Mouse (Mus musculus): ENCODE measurements around the gene Jakmip3. TPM values are rescaled to one million over a fixed set of nuclear protein-coding genes. Genes with fewer than 3 reads are reported as not detected.

The Jakmip3 gene
- total and polyA plus RNA-seq, 3 experiments = 5.2 to 7.3 (median 6.9) TPM

DNA sequence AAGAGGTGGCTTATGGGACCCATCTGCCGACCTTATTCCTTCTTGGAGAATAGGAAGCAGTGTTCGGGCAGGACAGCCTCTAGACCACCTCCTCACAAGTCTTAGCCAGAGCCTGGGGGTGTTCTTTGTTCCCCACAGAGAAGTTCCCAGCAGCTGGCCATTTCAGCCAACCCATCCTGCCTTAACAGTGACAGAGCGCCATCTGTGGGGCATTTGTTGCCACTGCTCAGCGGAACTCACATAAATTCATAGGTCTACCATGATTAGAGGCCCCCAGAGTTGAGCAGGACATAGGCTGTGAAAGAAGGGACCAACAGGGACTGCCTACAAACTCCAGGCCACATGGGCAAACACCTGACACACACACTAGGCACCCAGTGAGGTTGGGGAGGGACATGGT, 122.9 kb downstream of the Jakmip3 start:
- DNase-seq = no peak

DNA sequence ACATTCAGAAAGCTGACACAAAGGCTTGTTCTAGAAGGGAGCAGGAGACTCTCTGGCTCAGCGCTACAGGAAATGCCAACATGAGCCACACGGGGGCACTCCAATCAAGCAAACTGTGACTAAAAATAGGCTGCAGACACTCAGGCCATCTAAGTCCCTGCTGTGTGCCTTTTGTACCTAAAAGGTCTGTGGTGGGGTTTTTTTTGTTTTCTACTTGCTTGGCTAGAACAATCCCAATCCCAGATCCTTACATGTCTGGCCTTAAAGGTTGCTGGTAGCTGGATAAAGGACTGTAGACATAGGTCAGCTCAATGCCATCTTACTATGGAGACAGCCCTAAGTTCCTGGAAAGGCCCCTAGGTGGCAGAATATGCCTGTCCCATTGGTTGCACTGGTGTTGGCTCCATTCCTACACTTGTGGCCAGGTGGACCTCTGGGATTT, 127.7 kb downstream of the Jakmip3 start:
- DNase-seq = peak; percentile 61

DNA sequence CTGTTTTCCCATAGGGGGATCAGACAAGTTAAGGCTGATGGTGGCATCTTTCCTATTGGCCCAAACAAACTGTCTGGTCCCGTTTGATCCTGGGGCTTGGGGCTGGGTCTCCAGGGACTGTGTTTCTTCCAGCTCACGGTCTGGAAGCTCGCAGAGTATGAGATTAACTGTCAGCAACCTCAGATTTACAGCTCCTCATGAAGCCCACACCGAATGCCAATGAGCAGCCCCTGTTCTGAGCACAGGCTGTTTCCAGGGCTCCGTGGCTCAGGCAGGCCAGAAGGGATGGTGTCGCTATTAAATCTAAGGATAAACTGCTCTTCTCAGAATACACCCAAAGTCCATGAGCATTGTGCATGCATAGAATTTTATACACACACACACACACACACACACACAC, 133.7 kb downstream of the Jakmip3 start:
- DNase-seq = no peak

DNA sequence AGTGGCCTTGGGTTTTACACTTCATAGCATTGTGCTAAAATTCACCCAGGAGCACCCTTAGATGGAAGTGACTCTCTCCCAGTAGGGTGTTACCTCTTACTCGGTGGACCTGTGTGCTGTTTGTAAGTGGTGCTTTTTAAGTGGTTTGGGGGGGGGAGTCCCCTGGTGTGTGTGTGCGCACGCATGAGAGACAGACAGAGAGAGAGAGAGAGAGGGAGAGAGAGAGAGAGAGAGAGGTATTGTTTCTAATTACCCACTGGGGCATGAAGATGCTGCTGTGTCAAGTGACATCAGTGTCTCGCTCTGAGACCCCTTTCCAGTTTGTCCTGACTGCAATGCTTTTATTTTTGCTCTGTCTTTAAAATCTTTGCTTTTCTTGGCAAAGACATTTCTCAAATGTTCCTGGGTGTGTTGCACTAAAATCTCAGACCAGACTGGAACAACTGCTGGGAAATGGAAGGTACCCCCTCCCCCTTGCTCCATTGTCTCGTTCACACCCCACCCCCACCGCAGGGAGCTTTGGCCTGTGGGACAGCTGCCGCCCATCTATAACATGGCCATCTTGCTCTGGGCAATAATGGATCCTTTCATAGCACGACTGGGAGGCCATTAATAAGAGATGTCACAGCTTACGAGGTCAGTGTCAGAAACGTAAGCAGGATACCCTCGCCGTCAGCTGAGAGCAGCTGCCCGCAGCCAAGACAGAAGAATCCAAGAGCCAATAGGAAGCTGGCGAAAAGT, 134.7 kb downstream of the Jakmip3 start:
- DNase-seq = no peak

DNA sequence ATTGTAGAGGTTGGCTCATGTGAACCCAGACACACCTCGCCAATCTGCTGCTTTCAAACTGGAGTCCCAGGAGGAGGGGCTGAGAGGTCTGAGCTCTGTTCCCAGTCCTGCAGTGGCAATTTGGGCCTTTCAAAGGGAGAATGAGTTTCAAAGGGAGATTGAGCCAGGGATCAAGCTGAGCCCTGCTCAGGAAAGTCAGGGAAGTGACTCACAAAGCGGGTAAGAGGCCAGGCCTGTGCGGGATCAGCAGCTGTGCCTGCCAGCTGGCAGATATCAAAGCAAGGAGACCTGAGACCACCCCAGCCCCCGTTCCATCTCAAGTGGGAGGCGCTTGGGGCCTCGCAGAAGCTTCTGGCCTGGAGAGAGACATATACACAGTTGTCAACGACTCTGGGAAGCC, 136.8 kb downstream of the Jakmip3 start:
- no peak for DNase-seq

DNA sequence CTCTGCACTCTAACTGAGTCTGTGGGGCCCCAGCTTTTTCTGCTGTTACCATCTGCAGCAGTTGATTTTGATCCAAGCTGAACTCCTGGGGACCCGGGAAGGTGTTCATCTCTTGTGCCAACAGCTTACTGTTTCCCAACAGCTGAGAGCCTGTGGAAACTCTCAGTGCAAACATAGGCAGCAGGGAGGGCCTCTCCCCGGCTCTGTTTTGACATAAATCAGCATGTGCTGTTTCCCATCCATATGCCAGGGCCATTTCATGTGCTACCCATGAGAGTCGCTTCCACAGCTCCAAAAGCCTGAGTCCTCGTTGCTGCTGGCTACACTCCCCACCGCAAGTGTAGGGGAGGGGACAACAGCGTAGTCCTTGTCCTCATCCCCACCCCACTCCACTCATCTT, 137.7 kb downstream of the Jakmip3 start:
- no peak for DNase-seq

DNA sequence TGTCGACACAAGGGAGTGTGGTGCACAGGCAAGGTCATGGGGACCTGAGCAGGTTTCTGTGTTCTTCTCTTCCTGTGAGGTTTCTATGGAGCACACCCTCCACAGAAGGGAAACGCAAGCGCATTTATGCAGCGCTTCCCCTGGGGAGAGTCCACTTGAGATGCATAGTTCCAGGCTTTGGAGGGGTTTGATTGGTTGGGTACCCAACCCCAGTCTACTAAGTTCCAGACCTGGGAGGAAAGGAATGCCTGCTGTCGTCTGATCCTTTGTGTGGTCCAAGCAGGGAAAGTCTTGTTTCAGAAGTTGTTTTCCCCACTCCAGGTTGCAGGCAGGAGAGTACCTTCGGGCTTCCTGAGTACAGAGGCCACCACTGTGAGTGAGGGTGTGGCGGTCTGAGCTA, 138.6 kb downstream of the Jakmip3 start:
- no peak for DNase-seq

DNA sequence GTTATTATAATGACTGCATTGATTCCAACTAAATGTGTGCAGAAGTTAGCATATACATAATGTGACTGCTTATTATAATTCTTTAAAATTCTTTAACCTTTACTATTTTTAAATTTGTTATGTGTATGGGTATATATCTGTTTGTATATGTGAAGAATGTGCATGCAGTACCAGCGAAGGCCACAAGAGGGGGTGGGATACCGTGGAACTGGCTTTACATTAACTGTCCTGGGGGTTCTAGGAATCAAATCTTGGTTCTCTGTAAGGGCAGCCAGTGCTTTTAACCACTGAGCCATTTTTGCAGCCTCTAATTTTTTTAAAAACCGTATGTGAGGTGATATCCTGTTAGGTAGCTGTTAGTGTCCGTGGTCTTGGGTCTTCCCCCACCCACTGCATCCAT, 140.2 kb downstream of the Jakmip3 start:
- DNase-seq = no peak

DNA sequence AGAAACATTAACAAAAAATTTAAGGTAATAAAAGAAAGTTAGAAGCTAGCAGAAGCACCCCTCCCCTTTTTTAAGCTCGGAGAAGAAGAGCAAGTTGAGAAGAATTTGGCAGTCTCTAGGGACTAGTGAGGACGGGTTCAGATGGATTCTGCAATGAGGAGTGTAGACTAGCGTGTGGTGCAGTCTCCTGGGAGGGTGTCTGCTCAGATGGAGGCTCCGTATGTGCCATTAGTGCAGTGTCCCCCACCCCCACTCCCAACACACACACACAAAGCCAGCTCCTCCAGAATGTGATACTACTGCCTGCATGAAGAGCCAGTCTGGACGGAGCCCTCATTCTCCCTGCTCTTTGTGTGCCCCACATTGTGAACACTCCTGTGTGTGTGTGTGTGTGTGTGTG, 140.6 kb downstream of the Jakmip3 start:
- no peak for DNase-seq

DNA sequence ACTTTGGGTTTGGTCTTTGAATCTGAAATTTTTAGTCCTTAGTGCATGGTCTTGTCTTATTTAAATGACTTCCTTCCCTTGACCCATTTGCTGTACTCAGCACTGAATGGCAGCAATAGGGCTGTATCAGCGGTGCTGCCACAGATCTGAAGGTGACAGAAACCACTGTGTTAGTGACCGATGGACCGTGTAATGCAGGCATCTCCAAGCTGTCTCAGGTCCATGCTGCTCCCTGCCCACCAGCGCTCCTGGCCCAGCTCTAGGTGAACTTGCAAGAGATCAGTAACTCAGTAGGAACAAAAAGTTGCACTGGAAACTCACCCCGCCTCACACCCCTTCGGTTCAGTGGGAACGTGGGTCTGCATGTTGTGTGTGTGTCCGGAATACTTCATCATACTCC, 141.8 kb downstream of the Jakmip3 start:
- DNase-seq = no peak

DNA sequence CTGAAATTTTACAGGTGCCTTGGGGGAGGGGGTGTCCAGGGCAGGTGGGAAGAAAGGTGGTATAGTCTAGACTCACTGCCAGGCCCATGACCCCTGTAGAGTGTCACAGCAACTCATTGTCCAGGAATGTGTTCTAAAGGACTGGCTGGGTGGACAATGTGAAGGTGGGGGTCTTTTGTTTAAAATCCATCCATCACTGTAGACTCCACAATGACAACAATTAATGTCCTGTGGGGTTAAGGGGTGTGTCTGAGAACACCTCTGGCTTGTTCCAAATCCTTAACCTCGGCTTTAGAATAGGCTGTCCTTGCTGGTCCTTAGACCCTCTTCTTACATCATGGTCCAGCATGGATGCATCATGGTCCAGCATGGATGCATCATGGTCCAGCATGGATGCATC, 143.8 kb downstream of the Jakmip3 start:
- no peak for DNase-seq

DNA sequence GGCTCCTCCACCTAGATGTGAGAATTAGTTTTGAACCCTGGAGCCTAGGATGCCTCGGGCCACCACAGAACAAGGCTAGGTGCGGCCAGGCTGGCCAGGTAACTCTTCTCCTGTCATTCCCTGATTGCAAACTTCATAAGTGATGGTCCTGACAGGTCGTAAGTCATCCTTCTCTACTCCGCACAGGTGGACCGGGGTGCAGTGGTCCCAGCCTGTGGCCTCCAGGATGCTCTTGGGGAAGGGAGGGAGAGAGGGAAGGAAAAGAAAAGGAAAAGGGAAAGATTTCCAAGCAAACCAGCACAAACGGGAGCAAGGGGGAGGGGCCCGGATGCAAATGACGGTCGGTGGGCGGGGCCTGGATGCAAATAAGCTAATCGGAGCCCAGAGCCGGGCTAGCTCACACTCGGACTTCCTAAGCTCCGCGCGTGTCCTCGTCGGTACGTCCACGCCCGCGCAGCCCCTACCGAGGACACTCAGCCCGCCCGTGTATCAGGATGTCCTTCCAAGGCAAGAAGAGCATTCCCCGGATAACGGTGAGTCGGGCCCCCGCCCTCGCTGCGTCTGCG, 145.2 kb downstream of the Jakmip3 start, which contains the start of gene Dpysl4:
Gene Dpysl4, plus strand, starts transcription at position 373 of the 566 bp plus-strand sequence.
- DNase-seq = peak; percentile 69

DNA sequence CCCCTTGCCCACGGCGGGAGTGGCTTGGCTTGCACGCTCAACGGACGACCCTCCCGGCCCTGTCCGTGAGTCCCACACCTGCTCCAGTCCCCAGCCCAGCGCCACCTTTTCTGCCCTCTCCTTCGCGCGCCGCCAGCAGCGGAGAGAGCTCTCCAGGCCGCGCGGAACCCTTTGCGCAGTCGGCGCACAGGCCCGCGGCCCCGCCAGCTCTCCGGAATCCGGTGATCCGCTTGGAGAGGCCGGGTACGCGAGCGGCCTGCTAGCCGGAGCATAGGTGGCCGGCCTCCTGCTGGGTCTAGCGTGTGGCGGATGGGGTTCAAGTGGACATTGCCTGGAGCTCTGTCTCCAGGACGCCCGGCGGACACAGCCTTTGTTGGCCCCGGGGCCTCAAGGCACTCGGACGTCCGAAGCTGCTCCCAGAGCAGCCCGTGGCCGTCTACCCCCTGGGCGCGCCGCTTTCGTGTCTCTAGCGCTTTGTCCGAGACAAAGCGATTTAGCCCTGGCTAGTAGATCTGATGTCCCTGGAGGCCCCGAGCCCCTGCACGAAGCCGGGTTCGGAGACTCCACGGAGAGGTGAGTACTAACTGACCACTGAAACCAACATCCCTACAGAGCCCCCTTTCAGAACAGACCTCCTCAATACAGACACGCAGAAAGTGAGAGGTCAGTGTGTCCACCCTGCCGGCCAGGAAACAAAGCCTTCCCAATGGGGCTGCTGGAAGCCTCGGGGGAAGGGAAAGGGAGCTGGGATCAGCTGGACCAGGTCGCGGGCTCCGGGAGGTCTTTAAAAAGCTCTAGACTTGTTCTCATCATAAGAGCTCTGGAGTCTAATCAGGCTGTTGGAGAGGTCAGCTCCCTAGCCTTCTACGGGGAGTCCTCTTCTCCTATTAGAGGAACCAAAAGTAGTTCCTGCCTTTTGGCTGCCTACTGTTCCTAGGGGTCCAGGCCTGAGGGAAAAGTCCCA, 145.9 kb downstream of the Jakmip3 start:
- DNase-seq = peak; percentile 48

DNA sequence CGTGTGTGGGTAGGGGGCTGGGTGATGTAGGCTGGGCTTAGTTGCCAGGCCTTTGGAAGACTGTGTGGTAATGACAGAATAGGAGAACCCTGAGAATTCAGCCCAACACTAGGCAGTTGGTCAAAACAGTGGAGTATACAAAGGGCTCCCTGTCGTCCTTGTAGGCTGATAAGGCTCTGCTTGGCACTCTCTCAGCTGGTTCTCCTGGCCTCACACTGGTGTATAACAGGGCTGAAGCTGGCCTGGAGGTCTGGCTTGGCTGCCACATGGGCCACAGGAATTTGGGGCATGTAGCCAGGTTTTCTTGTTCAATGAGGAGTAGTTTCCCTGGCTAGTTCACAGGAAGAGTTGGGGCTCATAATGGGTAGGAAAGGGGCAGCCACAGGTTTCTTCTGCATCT, 147.3 kb downstream of the Jakmip3 start:
- DNase-seq = no peak

DNA sequence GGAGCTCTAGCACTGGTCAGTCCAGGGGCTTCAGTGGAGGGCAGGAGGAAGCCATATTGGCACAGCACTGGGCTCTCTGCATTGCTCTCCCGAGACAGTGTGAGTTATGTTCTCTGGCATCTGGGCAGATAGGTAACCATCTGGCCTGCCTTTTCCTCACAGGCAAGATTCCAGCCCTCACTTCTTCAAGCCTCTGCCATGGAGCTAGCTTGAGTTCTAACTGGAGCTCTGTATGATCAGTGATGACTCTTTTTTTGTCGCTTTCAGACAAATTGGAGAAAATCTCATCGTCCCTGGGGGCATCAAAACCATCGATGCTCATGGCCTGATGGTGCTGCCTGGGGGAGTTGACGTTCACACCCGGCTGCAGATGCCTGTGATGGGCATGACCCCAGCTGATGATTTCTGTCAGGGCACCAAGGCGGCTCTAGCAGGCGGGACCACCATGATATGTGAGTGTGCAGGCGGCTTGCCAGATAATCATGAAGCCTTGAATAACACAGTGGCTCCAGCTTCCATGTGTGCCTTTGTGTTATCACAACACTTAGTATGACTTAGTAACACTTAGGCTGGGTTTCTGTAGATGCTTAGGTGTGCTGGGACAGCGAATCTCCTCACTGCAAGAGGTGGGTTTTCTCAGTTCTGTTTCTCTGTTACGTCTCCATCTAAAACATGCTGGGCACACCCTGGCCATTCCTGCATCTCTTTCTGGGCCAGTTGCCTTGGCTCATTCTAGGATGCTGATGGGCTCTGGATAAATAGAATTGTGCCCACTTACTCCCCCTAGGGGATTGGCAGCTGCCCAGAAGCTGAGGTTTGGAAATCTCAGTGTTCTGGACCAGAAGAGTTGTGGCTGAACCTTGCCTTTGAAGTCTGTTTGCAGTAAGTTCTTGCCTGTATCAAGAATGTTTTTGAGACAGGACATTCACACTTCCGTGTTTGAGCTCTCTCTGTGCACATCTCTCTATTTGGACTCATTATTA, 149.7 kb downstream of the Jakmip3 start:
- no peak for DNase-seq

DNA sequence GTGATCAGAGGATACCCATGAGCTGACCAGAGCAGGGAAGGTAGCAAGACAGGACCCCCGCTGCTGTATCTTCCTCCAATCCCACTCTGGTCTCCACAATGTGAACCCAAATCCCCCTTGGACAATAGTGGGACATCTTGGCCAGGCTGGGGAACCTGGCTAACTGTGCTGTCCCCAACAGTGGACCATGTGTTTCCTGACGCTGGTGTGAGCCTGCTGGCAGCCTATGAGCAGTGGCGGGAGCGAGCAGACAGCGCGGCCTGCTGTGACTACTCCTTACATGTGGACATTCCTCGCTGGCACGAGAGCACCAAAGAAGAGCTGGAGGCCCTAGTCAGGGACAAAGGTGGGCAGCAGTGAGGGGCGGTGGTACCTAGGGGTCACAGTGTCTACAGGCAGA, 151.2 kb downstream of the Jakmip3 start:
- no peak for DNase-seq

DNA sequence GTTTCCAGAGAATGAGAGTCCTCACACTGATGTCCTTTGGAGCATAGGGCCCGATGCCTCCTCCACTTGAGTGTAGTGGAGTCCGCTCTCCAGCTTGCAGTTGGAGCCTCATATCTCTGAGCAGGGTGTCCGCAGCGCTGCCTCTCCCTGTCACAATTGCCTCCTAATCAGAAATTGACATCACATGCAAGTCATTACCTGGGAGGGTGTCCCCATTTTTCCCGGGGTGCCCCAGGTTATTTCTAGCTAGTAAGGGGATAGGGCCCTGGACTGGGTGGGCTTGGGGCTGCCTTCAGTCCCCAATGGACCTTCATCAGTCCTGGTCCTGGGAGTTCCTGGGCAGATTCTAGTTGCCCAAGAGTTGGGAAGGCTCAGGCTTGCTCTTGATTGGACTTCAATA, 152.1 kb downstream of the Jakmip3 start:
- no peak for DNase-seq

DNA sequence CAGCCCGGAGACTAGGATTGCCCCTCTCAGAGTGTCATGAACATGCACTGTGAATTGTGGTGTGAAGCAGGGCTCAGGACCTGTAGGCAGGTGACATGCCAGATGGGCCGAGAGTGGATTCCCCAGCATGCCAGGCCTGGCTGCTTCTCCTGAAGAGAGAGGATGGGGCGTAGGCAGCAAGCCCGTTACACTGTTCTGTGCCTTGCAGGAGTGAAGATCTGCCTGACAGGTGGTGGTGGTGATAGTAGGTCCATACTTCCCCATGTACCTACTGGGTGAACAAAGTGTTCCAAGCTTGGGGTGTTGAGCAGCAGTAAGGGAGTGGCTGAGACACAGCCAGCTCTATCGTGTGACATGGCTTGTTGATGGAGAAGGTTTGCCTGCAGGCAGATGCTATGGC, 152.6 kb downstream of the Jakmip3 start:
- DNase-seq = no peak

DNA sequence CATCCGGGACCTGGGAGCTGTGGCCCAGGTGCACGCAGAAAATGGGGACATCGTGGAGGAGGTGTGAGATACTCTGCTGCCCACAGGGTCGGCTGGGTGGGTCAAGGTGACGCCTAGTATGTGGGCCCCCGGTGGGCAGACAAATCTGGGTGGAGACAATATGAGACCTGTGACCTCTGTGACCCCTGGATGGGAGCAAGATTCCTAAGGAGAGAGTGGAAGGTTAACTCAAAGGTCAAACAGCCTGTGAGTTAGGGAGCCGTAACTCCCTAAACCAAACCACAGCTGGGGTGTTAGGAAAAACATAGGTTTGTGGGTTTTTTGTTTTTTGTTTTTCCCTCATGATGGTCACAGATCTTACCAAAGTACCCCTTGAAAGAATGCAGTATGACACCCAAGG, 153.3 kb downstream of the Jakmip3 start:
- no peak for DNase-seq

DNA sequence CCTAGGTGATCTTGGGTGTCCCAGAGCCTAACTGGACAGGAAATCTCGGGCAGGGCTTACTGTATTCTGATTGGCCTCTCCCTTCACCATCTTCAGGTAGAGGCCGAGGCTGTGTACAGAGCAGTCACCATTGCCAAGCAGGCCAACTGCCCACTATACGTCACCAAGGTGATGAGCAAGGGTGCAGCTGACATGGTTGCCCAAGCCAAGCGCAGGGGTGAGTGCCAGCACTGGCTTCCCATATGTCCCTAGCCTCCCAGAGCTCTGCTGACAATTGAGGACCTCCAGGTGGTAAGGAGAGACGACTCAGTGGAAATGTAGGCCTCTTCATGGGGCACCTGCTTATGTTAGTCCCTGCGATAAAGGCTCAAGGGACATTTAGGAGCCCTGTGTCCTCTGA, 154.2 kb downstream of the Jakmip3 start:
- no peak for DNase-seq

DNA sequence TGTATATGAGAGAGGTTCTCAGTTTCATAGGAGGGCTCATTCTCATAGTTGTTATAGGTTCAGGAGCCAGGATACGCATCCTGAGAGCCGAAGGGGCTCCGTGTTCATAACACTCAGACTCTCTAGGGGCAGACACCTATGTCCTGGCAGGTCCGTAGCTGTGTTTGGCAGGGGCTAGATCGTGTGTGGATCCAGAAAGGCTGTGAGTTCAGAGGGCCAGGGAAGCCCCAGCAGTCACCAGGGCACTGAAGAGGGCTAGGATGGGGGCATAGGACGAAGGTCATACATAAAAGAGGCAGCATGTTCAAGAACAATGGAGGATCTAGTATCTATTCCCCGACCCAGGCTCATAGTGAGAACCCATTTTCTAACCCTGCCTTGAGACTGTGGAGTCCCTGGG, 154.8 kb downstream of the Jakmip3 start:
- DNase-seq = no peak

DNA sequence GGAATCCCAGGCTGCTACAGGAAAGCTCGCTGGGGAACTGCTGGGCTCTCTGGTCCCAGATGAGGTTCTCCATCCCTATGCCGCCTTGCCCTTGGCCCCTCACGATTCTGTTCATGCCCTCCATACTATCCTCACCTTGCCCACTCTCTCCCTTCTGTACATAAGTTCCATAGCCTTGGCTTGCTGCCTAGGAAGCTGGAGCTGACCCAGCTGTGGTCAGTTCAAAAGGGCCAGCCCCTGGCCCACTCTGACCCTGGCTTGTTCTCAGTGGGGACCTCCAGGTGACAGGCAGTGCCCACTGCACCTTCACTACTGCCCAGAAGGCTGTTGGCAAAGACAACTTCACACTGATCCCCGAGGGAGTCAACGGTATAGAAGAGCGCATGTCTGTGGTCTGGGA, 155.9 kb downstream of the Jakmip3 start:
- no peak for DNase-seq
